Mouse (Mus musculus) megakaryocyte, embryonic 14.5 days (primary cell): ENCODE results near the gene Hcst.

ENCODE experiments used
- FLI1 ChIP-seq: IDR thresholded peaks from 2 replicates; pipeline ENCODE4 v1.6.1; 2012; ENCODE audit warnings: low read length, inconsistent platforms, mixed read lengths
- GATA1 ChIP-seq: IDR thresholded peaks from 3 replicates; pipeline ENCODE4 v1.6.1; 2012; ENCODE audit warnings: mixed read lengths, low read length, inconsistent platforms, borderline replicate concordance

DNA sequence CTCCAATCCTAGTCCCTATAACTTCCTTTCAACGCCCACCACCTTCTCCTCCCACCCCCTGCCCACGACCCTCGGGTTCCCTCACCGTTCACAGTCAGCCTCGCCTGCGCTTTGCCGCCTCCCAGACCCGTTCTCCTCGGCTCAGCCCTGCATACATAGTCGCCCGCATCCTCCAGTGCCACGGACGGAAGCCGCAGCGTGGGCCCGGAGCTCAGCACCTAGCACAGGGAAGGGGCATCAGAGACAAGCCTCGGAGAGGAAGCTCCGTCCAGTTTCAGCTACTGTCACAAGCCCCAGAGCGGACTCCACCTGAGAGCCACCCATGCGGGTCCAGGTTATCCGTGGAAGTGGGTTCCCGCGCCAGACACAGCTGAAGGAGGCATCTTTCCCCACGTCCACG, 33.7 kb upstream of the Hcst start:
- TF ChIP-seq FLI1 = no peak
- no peak for TF ChIP-seq GATA1
